Mouse (Mus musculus) stomach, embryonic 16.5 days (tissue): ENCODE data around the gene Atp6v1c2. TPM values are rescaled to one million over a fixed set of nuclear protein-coding genes. Genes with fewer than 3 reads are reported as not detected.

ENCODE experiments used
- ATAC-seq: fragments of 200-750 bp; cut with Nextera tagmentation; 2 replicates; pipeline ENCODE4 v1.8.0; 2017; ENCODE audit warnings: moderate number of reproducible peaks, moderate TSS enrichment; ENCODE audit not compliant: insufficient read depth, low FRiP score
- H3K27ac ChIP-seq: fragments of 300-500 bp; sonication (generic); 2 replicates; pipeline ENCODE4 v1.5.1; 2014; ENCODE audit warnings: low read length
- H3K27me3 ChIP-seq: fragments of 300-500 bp; sonication (generic); 2 replicates; pipeline ENCODE4 v1.6.1; 2014; ENCODE audit warnings: low read length, control low read depth, mixed read lengths; ENCODE audit not compliant: control insufficient read depth, insufficient read depth
- H3K36me3 ChIP-seq: fragments of 300-500 bp; sonication (generic); 2 replicates; pipeline ENCODE4 v1.6.1; 2014; ENCODE audit warnings: low read length; ENCODE audit not compliant: control insufficient read depth, insufficient read depth
- H3K4me1 ChIP-seq: fragments of 300-500 bp; sonication (generic); 2 replicates; pipeline ENCODE4 v1.6.1; 2014; ENCODE audit warnings: low read length, control low read depth, mixed read lengths; ENCODE audit not compliant: control insufficient read depth, insufficient read depth
- H3K4me2 ChIP-seq: fragments of 300-500 bp; sonication (generic); 2 replicates; pipeline ENCODE4 v1.6.1; 2014; ENCODE audit warnings: low read depth, low read length, mixed read lengths
- H3K4me3 ChIP-seq: fragments of 300-500 bp; sonication (generic); replicated peaks from 2 replicates; pipeline ENCODE4 v1.5.1; 2014; ENCODE audit warnings: mild to moderate bottlenecking, low read length
- H3K9ac ChIP-seq: fragments of 300-500 bp; sonication (generic); 2 replicates; pipeline ENCODE4 v1.6.1; 2014; ENCODE audit warnings: low read length
- H3K9me3 ChIP-seq: fragments of 300-500 bp; sonication (generic); replicated peaks from 2 replicates; pipeline ENCODE4 v1.6.1; 2016; ENCODE audit warnings: low read length, control low read depth; ENCODE audit not compliant: control insufficient read depth
- WGBS: fragments of 180-500 bp; shearing (Covaris S2); extraction: QIAGEN DNeasy Blood & Tissue Kit; methylation state at CpG from one replicate; pipeline ENCODE4 v1.1.7; 2014; 5-methylcytosine and 5-hydroxymethylcytosine counted together
- polyA plus RNA-seq: library from polyadenylated mRNA; unstranded; fragments of >200 nt; fragmentation: Nextera tagmentation; extraction: Ambion mirVana; gene quantifications from 2 replicates; pipeline ENCODE4 v1.2.1, GENCODE M21; 2015

The Atp6v1c2 gene
- polyA plus RNA-seq = 0.88 and 1.4 TPM in 2 replicates

DNA sequence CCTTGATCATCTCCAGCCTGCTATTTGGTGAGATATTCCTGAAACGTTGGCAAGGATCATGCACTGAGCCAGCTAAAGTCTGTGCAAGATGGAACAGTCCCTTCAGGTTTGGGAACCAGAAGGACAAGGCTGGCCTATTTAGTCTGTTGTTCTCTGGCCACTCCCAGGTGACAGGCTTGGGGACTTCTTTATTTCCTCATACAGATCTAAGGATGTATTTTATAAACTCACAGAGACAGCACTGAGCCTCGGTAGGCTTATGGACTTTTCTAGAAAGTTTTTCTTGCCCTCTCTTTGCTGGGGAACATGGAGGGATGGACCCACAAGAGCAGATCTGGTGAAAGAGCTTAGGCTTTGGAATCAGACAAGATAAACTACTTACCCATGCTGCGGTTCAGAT, at the start of gene Atp6v1c2:
Atp6v1c2 (minus strand) TSS at position 101 of the 400 bp plus-strand sequence.
- no peak for ATAC-seq
- no peaks in the 10 kb centered on the region; the same call in 1 of the 2 replicates for H3K4me1 ChIP-seq
- H3K9me3 ChIP-seq = no peaks in the 10 kb centered on the region
- H3K27me3 ChIP-seq = peaks cover 12% of the 10 kb centered on the region
- H3K36me3 ChIP-seq = no peaks in the 10 kb centered on the region
- H3K4me3 ChIP-seq = no peak within 1 kb of the TSS
- no peak within 1 kb of the TSS for H3K27ac ChIP-seq
- no peak within 1 kb of the TSS for H3K9ac ChIP-seq
- no peak within 1 kb of the TSS for H3K4me2 ChIP-seq
- 68% methylated on average over 3 of the region's 3 CpGs for WGBS

DNA sequence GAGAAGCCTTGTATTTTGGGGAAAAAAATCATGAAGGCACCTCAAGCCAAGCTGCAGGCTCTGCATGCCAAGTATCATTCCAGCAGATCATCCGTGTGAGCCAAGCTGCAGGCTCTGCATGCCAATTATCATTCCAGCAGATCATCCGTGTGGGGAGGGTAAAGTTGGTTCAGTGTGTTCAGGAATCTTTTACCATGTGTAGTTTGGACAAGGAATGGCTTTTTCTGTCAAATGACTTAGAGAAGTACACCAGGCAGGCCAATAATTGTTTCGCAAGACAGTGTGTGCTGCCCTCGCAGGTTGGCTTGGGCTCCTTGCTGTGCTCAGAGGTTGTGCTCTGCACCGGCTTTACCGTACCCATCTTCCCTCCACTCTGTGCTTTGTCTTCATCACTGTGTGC, 47.4 kb upstream of the Atp6v1c2 start:
- Histone ChIP-seq H3K27ac (no peak overlapping the region), H3K4me1 (no peaks in the 10 kb centered on the region), H3K4me3 (no peak overlapping the region), H3K9ac (no peak overlapping the region), H3K9me3 (no peaks in the 10 kb centered on the region), H3K27me3 (no peaks in the 10 kb centered on the region), H3K36me3 (peaks cover 6% of the 10 kb centered on the region; the same call in 1 of the 2 replicates), H3K4me2 (no peak overlapping the region)
- no peak for ATAC-seq
- 93% methylated on average over 6 of the region's 6 CpGs for WGBS

DNA sequence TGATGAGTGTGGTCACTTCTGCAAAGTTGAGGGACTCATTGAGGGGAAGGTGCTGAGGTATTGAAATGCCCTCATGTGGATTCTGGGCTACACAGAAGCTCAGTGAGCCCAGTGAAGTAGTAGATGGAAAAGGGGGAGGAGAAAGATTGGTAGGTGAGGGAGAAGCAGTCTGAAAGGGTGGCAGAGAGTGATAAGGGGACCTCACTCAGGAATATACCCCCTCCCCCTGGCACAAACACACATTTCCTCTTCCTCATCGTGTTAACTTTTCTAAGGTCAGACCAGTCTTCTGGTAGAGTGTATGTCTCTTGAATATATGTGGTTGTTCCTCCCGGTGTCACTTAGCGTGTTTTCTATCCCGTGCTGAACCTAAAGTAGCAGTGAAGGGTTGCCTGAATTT, 46.1 kb upstream of the Atp6v1c2 start:
- no peak for ATAC-seq
- 91% methylated on average over 4 of the region's 4 CpGs for WGBS
- no peaks in the 10 kb centered on the region for H3K9me3 ChIP-seq
- no peak overlapping the region for H3K4me3 ChIP-seq
- H3K27me3 ChIP-seq = no peaks in the 10 kb centered on the region
- no peak overlapping the region for H3K27ac ChIP-seq
- no peak overlapping the region for H3K4me2 ChIP-seq
- peaks cover 10% of the 10 kb centered on the region for H3K36me3 ChIP-seq
- H3K9ac ChIP-seq = no peak overlapping the region
- no peaks in the 10 kb centered on the region for H3K4me1 ChIP-seq

DNA sequence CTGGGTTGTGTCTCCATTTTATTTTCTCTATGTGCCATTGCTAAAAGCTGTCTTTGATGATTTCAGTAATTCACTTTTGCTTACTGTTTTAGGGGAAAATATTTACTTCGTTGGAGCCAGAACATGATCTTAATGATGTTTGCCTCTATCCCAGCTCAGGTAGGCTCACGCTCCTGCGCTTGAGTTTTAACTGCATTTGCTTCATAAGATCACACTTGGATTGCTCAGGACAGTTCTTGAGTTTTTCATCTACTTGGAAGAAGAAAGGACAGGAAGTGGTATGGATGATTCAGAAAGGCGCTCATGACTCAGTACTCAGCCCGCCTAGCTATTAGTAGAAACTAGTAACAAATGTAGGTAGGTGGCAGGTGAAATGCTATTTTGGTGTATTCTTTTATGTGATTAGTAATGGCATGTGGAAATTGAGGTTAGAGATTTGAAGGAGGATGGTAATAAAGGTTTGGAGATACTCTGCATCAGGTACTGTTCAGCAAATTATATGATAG, 44.4 kb upstream of the Atp6v1c2 start:
- H3K27me3 ChIP-seq = no peaks in the 10 kb centered on the region
- no peak overlapping the region for H3K9ac ChIP-seq
- no peak overlapping the region for H3K4me2 ChIP-seq
- peaks cover 15% of the 10 kb centered on the region for H3K36me3 ChIP-seq
- H3K4me1 ChIP-seq = no peaks in the 10 kb centered on the region
- H3K27ac ChIP-seq = no peak overlapping the region
- no peaks in the 10 kb centered on the region for H3K9me3 ChIP-seq
- no peak overlapping the region for H3K4me3 ChIP-seq
- ATAC-seq = no peak
- WGBS = 94% methylated on average over 5 of the region's 5 CpGs

DNA sequence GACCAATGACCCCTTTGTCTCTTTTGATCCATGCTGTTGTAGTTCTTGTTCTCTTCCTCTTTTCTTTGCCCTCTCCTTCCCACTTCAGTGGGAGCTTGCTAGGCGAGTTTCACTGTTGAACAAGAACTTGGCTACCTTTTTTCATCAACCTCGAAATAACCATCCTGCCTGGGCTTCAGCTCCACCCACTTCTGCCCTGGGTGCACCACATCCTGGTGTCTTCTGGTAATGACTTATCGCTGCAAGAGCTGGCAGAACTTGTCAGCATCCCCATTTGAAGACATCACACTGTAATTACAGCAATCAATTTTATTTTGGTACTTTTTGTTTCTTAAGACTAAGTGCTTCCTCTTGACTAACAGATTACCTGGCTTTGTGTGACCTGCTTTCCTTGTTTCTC, 43.5 kb upstream of the Atp6v1c2 start:
- Histone ChIP-seq H3K9ac (no peak overlapping the region), H3K4me3 (no peak overlapping the region), H3K4me1 (no peaks in the 10 kb centered on the region), H3K36me3 (peaks cover 15% of the 10 kb centered on the region), H3K9me3 (no peaks in the 10 kb centered on the region), H3K4me2 (no peak overlapping the region), H3K27me3 (no peaks in the 10 kb centered on the region), H3K27ac (no peak overlapping the region)
- no peak for ATAC-seq
- WGBS = 75% methylated on average over 3 of the region's 3 CpGs

DNA sequence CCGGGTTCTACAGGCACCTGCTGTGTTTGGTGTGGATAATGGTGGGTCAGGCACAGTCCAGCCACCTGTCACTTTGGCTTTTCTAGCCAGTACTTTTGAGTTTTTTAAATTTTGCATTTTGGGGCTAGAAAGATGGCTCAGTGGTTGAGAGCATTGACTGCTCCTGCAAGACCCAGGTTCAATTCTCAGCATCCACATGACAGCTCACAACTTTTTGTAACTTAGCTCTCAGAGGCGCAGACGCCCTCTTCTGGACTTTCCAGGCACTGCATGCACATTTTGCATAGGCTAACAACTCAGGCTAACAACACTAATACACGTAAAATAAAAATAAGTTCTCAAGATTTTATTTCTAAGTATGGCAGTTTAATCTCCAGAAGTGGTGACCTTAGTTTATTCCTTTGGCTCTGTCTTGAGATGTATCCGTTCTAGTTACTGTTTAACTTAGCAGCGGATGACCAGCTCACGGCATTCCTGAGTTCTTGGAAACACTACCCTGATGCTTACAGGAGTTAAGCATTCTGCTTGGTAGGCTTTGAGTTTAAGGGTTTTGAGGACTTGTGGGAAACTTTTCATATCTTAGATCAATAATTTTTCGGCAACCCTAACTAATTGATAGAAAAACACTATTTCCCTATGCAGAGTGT, 42.6 kb upstream of the Atp6v1c2 start:
- H3K36me3 ChIP-seq = peaks cover 15% of the 10 kb centered on the region

DNA sequence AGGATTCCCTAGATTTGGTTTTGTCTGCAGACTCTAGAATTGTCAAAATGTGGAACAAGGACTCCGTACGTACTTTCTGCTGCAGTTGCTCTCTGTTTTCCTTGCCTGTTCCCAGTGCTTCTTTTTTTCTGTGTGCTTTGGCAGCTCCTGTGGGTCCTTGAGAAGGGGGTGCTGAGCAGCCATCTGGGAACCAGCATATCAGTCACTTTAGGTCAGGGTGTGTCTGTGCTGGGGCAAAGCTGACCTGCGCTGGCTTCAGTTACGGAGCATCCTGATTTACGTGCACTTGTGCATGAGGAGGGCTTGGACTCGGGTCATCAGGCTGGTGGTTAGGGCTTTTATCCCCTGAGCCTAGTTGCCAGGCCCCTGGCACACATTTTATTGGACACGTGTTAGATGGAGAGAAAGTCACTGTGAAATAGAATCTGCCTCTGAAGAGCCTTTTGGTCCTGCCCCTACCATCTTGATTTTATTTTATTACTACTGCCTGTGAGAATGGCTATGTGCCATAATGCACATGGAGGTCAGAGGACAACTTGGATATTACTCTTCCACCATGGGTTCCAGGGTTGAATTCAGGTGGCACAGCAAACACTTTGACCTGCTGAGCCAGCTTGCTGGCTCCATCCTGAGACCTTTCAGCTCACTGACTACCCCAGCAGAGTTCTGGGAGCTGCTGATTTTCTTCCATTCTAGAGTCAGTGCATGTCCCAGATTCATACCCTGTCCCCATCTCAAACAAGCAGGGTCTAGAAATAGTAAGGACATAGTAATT, 40.6 kb upstream of the Atp6v1c2 start:
- no peaks in the 10 kb centered on the region for H3K9me3 ChIP-seq
- 92% methylated on average over 7 of the region's 7 CpGs for WGBS
- H3K36me3 ChIP-seq = peaks cover 15% of the 10 kb centered on the region
- H3K4me3 ChIP-seq = no peak overlapping the region
- H3K4me1 ChIP-seq = no peaks in the 10 kb centered on the region
- no peak for ATAC-seq
- no peak overlapping the region for H3K4me2 ChIP-seq
- no peak overlapping the region for H3K27ac ChIP-seq
- no peaks in the 10 kb centered on the region for H3K27me3 ChIP-seq
- H3K9ac ChIP-seq = no peak overlapping the region

More for the DNA sequence above, 42.6 kb upstream of the Atp6v1c2 start:
- Histone ChIP-seq H3K27me3 (no peaks in the 10 kb centered on the region), H3K27ac (no peak overlapping the region), H3K4me2 (no peak overlapping the region), H3K4me3 (no peak overlapping the region), H3K9ac (no peak overlapping the region), H3K4me1 (no peaks in the 10 kb centered on the region), H3K9me3 (no peaks in the 10 kb centered on the region)
- no peak for ATAC-seq
- 86% methylated on average over 8 of the region's 8 CpGs for WGBS

DNA sequence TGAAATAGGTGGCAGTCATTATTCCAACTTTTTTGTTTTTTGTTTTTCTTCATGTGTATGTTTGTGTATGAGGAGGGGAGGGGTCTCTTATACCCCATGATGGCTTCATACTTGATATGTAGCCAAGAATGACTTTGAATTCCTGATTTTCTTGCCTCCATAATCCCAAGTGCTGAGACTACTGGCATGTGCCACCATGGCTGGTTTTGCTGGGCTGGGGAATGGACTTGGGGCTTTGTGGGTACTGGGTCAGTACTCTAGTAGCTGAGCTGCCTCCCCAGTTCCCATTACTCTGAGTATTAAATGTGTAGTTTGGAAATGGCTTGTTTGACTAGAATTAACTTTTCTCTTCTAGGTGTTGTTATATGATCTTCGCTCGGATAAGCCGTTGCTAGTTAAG, 40.0 kb upstream of the Atp6v1c2 start:
- no peak overlapping the region for H3K27ac ChIP-seq
- no peak for ATAC-seq
- no peak overlapping the region for H3K4me2 ChIP-seq
- H3K9ac ChIP-seq = no peak overlapping the region
- peaks cover 10% of the 10 kb centered on the region for H3K36me3 ChIP-seq
- H3K27me3 ChIP-seq = no peaks in the 10 kb centered on the region
- WGBS = 95% methylated on average over 3 of the region's 3 CpGs
- no peak overlapping the region for H3K4me3 ChIP-seq
- H3K9me3 ChIP-seq = no peaks in the 10 kb centered on the region
- H3K4me1 ChIP-seq = no peaks in the 10 kb centered on the region

DNA sequence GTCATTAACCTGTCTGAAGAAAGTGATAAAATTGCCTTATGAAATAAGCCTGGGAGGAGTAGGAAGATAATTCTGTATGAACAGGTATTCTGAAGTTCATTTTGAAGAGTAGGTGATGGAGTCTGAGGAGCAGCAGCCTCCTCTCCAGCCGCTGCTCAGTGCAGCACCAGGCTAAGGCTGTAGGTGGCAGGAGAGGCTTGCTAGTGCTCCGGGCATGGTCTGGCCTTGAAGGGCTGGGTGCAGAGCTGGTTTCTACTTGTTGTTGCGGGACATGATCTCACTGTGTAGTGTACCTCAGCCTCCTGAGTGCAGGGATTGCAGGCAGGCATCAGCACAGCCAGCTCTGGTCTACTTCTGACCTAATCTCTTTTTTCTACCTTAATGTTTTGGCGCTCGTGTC, 37.8 kb upstream of the Atp6v1c2 start:
- Histone ChIP-seq H3K4me3 (no peak overlapping the region), H3K27me3 (no peaks in the 10 kb centered on the region), H3K9ac (no peak overlapping the region), H3K27ac (no peak overlapping the region), H3K4me2 (no peak overlapping the region), H3K9me3 (no peaks in the 10 kb centered on the region), H3K36me3 (peaks cover 21% of the 10 kb centered on the region), H3K4me1 (no peaks in the 10 kb centered on the region)
- 67% methylated on average over 5 of the region's 5 CpGs for WGBS
- peak; percentile 85 for ATAC-seq
